Mouse (Mus musculus): ENCODE results near the gene Arl4c.
A peak's percentile ranks its signal among the peaks of the same experiment; 100 is the strongest.

The Arl4c gene

DNA sequence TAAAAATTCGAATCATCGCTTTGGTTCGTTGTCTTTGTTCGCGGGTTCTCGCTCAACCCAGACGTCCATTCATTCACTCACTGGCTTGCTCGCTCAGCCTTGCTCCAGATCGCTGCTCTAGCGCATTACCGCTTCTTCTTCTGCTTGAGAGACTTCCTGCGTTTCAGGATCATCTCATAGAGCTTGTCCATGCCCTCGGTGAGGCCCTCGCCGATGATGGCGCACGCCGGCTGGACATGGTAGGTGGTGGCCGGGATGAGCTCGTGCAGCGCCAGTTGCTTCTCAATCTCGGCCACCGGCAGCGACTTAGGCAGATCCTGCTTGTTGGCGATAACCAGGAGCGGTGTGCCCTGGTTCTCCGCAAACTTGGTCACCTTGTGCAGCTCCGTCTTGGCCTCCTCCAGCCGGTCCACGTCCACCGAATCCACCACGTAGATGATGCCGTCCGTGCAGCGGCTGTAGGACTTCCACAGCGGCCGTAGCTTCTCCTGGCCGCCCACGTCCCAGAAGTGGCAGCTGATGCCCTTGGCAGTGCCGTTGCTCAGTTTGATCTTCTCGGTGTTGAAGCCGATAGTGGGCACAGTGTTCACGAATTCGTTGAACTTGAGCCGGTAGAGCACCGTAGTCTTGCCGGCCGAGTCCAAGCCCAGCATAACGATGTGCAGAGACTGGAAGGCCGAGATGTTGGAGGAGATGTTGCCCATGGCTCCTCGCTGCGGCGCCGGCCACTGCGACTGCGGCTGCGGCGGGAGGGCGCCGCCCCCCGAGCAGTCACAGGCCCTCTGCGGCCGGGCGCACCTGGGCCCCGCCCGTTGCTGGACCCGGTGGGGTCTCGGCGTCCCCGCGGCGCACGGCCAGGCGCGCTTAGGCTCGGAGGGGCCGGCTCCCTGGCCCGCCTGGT lies 810 bp downstream of the Arl4c start:
- DNase-seq (ENCODE audit: low read depth, low spot score) = peak; percentile 60

DNA sequence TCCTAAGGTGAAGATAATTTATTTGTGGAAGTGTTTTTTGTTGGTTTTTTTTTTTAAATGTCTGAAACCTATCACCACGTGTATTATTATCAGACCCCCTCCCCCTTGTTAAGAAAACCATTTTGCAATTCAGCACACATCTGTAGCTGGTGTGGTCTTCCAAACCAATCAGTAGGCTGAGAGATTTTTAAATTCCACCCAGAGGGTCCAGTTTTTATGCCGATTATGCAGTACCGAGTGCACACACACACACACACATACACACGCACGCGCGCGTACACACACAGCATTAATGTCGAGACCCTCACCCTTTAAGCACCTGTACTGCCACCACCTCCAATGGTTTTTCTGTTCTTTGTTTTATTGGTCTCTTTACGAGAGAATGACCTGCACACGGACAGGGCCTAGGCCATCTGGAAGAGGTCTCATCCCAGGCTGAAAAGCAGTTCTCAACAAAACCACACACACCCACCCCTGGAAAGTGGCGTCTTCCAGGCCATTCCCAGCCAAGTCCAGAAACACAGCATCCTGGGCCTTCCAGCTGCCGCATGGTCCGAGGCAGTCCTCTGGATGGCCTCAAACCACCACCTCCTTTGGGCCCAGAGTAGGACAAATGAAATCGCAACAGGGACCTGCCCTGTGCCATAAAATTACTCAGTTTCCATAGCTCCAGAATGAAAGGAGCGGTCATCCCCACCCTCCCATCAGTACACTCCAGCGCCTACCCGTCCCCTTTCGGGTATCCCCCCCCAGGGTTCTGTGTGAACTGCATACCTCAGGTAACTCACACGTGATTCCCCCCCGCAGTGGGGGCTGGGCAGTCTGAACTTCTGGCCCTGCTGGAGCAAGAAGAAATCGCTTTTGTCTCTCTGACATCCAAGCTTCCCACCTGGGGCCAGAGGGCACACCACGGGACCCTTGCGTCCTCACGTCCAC lies 1.9 kb downstream of the Arl4c start:
- peak; percentile 76 for DNase-seq (ENCODE audit: low read depth, low spot score)

DNA sequence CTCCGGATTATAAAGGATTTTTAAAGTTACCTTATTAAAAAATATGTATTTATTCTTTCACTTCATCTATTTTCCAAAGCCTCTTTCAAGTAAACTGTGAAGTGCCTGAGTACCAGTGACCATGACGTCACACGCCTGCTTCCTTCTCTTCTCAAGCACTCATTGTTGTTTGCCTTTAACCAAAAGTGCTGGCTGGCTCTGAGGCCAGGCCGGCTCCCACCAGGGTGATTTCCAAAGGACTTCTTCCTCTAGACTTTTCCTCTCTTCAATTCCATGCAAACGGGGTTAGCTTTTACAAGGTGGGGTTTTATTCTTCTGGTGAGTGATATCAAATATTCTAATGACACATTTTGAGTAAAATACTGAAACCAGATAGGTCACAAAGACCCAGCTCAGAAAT lies 2.6 kb downstream of the Arl4c start:
- DNase-seq (ENCODE audit: low read depth, low spot score) = peak; percentile 74

DNA sequence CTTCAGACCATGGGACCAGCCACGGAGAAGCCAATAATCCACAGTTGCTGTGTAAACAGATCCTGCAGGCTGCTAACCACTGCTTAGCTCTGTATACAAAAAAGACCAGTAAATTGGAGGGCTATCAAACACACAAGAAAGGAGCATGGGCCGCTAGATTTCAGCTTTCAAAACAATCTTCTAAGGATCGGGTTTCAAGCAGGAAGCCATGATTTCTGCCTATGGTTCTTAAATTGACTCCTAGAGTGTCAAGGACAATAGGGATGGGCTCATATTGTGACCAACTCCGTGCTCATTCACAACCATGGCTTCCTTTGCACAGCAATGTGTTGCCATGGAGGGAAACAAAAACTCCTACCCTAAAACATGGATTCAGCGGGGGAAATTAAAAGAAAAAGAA lies 3.1 kb downstream of the Arl4c start:
- no peak for DNase-seq (ENCODE audit: low read depth, low spot score)

DNA sequence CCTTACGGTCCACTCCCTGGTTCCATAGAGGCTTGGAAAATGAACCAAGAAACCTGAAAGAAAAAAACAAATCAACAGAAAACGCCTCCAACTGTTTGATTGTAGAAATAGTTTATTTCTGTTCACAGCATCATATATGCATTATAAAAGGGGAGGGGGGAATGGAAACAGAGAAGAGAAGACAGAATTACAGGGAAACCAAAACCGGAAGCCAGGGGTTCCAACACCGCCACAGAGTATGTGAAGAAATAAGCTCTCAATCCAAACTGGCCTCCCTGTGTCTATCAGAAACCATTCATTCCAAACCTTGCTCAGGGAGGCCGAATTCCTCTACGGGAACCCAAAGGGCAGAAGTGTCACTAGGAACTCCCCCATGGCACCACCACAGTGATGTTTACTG lies 3.9 kb downstream of the Arl4c start:
- peak; percentile 26 for DNase-seq (ENCODE audit: low read depth, low spot score)

DNA sequence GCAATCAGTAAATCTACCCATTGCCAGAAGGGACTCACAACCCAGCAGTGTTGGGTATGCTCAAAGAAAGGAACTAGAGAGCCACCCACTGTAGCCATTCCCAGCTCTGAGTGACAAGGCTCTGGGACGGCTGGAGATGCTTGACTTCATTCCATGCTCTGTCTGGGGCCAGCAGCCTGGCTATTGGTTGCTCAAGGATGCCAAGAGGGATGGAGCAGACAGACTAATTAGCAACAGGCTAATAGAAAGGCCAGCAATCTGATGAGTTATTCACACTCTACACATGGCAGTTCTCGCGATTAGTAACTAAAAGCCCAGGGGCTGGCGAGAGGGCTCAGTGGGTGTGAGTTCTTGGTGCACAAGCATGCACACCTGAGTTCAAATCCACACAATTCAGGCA lies 5.6 kb downstream of the Arl4c start:
- DNase-seq (ENCODE audit: low read depth, low spot score) = no peak

DNA sequence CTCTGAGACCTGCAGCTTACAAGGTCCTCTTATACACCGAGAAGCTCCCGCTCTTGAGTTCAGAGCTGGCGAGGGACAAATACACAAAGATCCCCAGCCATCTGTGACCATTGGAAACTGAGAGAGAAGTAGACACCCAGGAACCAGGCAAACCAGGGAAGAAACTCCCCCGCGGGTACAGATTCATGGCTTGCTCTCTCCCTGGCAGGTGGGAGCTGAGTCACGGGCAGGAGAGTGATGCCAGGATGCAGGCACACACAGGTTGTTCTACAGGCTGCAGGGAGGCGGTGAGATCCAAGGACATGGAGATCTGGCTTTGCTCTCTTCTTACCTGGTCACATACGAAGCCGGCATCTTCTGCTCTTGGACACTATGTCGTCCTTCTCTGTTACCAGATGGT lies 7.7 kb downstream of the Arl4c start:
- no peak for DNase-seq (ENCODE audit: low read depth, low spot score)

DNA sequence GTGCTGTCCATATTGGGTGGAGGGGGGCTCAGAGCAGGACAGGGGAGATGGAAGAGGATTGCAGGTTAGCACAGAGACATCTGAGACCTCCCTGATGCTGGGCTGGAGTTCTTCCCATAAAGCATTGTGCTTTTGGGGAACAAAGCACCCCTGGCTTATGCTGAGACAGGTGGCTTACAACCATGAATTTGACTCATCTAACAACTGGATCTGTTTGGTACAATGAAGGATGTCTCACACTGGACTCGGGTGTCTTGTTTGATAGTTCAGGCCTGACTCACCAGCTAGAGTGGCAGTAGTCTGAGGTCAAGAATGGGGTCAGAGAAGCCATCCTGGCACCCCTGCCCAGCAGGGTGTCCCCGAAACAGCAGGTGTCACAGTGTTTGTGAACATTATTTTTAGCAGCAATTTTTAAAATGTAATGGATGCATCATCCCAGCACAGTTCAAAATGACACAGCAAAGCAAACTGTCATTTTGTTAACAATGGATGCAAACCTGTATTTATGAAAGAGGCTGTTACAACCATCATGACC lies 9.7 kb downstream of the Arl4c start:
- no peak for DNase-seq (ENCODE audit: low read depth, low spot score)

DNA sequence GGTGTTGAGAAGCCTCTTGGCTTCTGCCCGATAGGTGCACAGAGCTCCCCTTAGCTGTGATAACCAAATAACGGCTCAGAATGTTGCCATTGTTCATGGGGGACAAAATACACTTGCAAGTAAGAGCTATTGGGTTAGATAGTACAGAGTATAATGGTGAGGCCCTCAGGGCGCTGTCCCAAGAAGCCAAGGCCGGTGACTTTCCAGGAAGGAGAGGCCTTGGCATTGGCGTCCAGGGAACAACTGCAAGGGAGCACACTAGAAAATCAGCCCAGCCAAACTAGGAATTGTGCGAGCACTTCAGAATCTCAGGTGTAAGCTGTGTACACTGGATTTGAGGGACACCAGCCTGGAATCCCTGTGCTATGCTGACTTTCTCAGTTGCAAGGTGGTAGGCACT lies 11.4 kb downstream of the Arl4c start:
- DNase-seq (ENCODE audit: low read depth, low spot score) = no peak

DNA sequence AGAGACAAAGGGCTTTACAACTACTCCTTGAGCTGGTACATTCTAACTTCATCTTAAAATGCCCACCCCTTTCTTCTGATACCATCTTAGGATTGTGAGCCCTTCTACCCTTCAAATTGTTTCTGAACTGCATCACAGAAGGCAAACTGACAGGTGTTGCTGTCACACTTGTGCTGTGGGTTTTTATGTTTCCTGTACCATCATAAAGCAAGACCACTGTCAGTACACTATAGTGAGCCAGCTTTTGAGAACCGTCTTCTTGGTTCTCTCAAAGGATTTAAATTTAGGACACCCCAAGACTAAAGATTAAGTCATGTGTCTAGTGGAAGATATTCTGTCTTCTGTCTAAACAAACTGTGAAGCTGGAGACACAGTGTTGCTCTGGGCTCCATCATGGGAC lies 17.3 kb downstream of the Arl4c start:
- DNase-seq (ENCODE audit: low read depth, low spot score) = peak; percentile 26

DNA sequence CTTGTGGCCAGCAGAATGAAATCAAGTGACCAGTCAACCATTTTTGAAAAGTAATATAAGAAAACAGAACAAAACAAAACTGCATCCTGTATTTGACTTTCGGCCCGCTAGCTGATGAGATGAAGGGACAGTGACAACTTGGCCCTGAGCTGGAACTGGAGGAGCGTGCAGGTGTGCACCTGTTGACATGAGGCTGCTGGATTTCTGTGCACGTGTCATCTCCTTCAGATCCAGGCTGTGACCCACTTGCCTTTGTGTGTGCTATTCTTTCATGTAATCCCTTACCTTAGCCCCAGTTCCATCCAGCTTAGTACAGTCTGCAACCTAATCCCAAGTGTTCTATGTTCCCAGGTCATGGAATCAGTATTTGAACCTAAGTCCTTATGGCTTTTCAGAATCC lies 20.4 kb downstream of the Arl4c start:
- no peak for DNase-seq (ENCODE audit: low read depth, low spot score)

DNA sequence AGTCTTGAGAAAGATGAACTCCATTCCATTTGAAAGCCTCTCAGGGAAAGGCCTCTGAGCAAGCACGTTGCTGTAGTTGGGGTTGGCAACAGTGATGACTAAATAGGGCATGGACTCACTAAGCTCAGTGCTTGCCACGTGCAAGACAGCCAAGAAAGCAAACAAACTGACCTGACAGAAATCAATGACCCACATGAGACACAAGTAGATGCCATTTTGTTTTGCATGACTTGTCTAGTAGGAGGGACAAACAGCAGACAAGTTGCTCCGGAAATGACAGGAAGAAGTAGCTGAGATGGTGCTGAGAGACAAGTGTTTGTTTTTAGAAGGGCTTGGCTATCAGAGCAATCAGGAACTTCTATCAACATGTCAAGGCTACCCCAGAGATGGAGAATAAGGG lies 21.2 kb downstream of the Arl4c start:
- peak; percentile 44 for DNase-seq (ENCODE audit: low read depth, low spot score)

DNA sequence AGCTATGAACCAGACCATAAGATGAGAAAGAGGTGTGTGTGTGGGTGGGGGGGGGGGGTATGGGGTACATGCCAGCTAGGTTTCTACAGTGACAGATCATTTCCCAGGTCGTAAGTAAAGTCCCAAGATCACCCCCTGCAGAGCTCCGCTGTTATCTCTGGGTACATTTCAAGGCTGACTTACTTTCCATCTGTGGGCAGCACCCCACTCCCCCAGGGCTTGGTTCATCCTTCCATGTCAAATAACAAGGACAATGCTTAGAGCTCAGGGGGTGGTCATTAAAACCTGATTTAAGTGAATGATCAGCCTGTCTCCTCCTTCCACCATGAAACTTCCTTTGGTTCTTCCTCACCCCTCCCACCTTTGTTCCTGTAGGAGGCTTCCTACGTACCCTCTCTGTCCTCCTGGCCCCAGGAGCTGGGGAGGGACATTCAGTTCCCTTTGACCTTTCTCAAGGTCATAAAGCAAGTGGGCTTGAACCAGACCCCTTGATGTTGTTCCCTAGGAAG lies 23.7 kb downstream of the Arl4c start:
- no peak for DNase-seq (ENCODE audit: low read depth, low spot score)

DNA sequence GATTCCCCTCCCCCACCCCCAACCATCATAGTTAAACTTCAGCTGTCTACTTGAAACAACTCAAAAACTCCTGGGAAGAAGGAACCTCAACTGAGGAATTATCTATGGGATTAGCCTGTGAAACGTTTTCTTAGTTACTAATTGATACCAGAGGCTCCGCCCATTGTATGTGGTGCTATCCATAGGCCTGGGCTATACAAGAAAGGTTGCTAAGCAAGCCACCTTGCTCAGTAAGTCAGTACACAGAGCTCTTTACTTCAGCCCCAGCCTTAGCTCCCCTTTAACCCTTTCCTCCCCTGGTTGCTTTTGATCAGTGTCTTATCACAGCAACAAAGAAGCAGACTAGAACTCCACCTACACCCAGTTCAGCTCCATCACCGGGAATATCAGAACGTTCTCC lies 31.2 kb downstream of the Arl4c start:
- DNase-seq (ENCODE audit: low read depth, low spot score) = no peak

DNA sequence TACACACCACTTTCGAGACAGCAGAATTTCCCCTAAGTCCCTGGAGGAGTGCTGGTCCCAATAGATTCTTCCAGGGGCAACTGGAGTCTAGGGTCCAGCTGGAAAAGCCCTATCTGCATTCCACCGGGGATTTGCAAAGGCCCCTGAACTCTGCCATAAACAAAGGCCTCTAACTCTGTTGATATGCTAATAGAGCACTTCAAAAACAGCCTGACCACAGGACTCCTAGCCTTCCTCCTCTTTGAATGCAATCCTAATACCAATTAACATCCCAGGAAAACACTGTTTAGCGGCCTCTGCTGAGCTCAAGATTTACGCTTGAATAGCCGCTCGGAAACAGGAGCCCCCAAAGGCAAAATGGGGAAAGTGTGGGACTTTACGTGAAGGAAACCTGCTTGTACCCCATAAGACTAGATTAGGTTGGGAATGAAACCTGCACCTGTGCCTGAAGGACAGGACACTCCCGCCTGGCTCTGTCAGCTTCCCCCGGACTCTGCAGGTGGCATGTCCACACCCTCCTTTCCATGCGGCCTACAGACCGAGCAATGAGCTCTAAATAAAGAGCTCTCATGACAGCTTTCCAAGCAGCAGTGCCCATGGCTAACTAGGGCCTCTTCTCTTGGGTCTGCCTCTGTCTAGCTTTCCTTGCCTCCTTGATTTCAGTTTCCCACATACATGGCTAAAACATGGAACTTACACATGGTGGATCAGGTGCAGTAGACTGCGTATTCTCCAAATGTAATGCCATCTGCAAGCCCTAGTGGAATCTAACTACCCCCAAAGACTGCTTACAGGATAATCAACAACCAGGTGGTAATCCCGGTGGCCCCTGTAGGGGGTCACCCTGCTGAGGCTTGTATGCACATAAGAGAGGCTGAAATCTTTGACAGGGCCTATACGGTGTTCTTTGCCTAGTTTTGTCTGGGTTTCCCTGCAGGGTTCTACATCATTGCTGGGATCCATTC lies 32.9 kb downstream of the Arl4c start:
- no peak for DNase-seq (ENCODE audit: low read depth, low spot score)

DNA sequence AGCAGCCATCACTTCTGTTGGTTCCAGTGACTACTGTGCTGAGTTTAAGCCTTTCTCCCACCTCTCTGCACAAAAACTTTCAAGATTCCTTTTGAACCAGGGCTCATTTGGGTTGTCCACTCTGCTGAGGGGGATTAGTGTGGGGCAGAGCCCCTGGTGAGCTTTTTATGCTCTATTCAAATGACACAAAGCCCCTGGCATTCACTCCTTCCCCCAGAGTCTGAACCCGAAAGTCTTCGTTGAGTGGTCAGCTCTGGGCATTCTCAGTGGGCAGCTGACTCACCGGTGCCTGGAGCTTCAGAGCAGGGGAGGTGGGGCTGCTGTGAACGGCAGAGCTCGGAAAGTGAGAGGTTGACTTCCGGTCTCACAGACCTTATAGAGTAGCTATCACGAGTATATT lies 33.7 kb downstream of the Arl4c start:
- no peak for DNase-seq (ENCODE audit: low read depth, low spot score)

DNA sequence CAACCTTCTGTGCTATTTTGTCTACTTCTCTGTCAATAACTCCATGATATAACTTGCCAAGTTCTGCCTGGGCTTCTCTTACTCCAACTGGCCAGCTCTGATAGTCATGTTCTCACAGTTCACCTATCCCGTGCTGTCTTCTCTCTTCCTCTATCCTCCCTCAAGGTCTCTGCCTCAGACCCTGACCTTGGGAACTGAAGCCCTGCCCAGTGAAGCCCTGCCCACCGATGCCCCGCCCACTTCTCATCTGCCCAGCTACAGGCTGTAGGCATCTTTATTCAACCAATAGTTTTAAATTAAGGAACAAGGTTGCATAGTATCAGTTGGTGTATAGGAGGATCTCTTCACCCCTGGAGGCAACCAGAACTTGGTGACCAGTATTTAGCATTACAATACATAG lies 37.4 kb downstream of the Arl4c start:
- DNase-seq (ENCODE audit: low read depth, low spot score) = no peak

DNA sequence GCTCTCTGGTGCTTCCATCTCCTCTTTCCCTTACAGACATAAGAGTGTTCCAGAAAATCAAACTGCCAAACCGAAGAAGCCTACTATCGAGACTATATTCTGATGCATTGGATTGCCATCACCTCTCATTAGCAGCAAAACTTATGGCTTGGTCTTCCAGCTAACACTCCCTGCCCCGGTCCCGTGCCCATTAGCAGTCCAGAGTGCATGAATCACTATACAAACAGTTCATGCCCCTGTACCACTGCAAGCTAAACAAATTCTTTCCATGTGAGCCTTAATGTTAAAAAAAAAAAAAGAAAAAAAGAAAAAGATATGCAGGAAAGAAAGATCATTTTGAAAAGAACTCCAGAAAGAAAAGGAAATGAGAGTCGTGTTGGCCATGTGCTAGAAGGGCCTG lies 39.3 kb downstream of the Arl4c start:
- no peak for DNase-seq (ENCODE audit: low read depth, low spot score)

DNA sequence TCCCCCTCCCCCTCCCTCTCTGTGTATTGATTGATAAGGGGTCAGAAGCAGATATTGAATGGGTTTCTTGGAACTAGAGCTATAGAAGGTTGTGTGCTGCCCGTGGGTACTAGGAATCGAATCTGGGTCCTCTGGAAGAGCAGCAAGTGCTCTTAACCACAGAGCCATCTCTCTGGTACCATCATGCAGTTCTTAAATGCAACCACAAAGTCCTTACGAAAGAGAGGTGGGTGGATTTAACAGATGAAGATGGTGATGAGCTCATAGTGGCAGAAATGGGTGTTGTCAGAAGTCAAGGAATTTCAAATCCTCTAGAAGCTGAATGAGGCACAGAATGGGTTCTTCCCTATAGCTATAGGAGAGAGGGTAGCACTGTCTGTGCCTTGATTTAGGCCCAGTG lies 40.8 kb downstream of the Arl4c start:
- peak; percentile 52 for DNase-seq (ENCODE audit: low read depth, low spot score)

DNA sequence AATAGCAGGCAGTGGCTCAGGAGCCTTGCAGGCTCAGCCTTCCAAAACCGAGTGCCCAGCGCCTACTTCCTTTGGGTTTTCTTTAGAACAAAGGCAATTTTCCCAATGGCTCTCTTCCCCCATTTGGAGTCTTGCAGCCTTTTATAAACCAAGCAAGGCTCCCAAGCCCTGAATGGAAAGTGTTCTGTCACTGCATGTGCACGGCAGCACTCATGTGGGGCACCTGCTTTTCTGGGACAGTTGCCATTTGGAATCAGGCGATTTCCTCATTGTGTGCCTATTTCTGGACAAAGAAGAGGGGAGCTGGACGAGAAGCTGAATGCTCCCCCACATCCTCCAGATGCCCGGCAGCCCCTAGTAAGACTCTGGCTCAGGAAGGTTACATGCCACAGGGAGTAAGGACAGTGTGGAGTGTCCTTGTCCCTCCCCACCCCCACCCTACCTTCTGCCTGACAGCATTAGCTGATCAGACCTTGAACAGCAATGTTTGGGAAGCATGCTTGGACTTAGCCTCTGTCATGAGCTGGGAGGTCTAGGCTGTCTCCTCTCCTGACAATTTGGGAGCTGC lies 43.6 kb downstream of the Arl4c start:
- DNase-seq (ENCODE audit: low read depth, low spot score) = no peak

DNA sequence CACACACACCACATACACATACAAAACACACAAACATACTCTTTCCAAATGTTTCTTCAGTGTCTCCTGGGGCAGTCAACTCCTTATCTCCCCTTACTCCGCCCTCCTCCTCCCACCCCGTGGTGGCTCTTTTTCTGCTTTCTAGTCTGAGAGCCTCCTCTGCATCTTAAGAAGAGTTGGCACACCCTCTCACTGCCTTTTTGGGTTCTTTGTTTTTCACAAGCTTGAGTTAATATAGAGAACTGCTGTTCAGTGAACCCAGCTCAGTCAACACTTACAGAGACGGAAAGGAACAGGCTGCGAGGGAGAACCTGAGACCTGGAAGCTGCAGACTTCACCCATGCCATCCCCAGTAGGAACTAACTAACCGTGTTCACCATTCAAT lies 45.9 kb downstream of the Arl4c start:
- DNase-seq (ENCODE audit: low read depth, low spot score) = peak; percentile 60

All from CD4-positive, CD25-positive, alpha-beta regulatory T cell, adult 2 months (primary cell).